Comparison of ENCODE assay signal across 16 mouse cellular contexts in genomic region chr5:34714816-34715215, GRCm38 (mm10).
"Had no signal": no experiment of that assay in that cellular context is flagged by ENCODE, and none has a peak within 500 bp of the region (broad histone marks: within the 10 kb centered on the region; RNA-seq: fewer than 3 reads in every experiment).

No protein-coding gene starts in this region.

- H3K36me3 ChIP-seq: lung, embryonic 15.5 days; midbrain, embryonic 13.5 days; midbrain, embryonic 15.5 days; neural tube, embryonic 12.5 days; stomach, embryonic 15.5 days had no signal

- H3K27ac ChIP-seq: lung, embryonic 15.5 days; macrophage; midbrain, embryonic 13.5 days; midbrain, embryonic 15.5 days; neural tube, embryonic 12.5 days; stomach, embryonic 15.5 days; stomach, postnatal 0 days had no signal

- H3K9ac ChIP-seq: lung, embryonic 15.5 days; midbrain, embryonic 13.5 days; midbrain, embryonic 15.5 days; neural tube, embryonic 12.5 days; stomach, embryonic 15.5 days had no signal

- H3K4me2 ChIP-seq: lung, embryonic 15.5 days; midbrain, embryonic 11.5 days; midbrain, embryonic 13.5 days; midbrain, embryonic 15.5 days; neural tube, embryonic 12.5 days; stomach, embryonic 15.5 days had no signal

- H3K4me1 ChIP-seq: lung, embryonic 15.5 days; megakaryocyte, embryonic 14.5 days; midbrain, embryonic 13.5 days; midbrain, embryonic 15.5 days; neural tube, embryonic 12.5 days; stomach, embryonic 15.5 days had no signal

- DNase-seq: lung, adult 2 months; lung, postnatal 14 days; lung, postnatal 36 days; right cerebral cortex, postnatal 14 days; thymus, adult 2 months; thymus, postnatal 25 days had no signal

- H3K9me3 ChIP-seq: lung, embryonic 15.5 days; megakaryocyte, embryonic 14.5 days; midbrain, embryonic 13.5 days; midbrain, embryonic 15.5 days; neural tube, embryonic 12.5 days; stomach, embryonic 15.5 days had no signal

- H3K4me3 ChIP-seq: lung, embryonic 15.5 days; megakaryocyte, embryonic 14.5 days; midbrain, embryonic 13.5 days; midbrain, embryonic 15.5 days; neural tube, embryonic 12.5 days; stomach, embryonic 15.5 days had no signal

- H3K27me3 ChIP-seq: lung, embryonic 15.5 days; midbrain, embryonic 13.5 days; midbrain, embryonic 15.5 days; neural tube, embryonic 12.5 days; stomach, embryonic 15.5 days had no signal

- ATAC-seq: lung, postnatal 0 days; midbrain, embryonic 13.5 days; midbrain, embryonic 15.5 days had no signal
